Mouse (Mus musculus) MEL (cell line): ENCODE results near the gene Ikzf3. TPM values are rescaled to one million over a fixed set of nuclear protein-coding genes. Genes with fewer than 3 reads are reported as not detected.

ENCODE experiments used
- DNase-seq: peaks from one replicate; pipeline ENCODE4 v3.0.0; 2011; ENCODE audit warnings: low read depth, low spot score
- H3K27ac ChIP-seq: 2 replicates; pipeline ENCODE4 v1.5.1; 2012; ENCODE audit warnings: low read depth, mild to moderate bottlenecking, control low read depth, low read length, moderate library complexity; ENCODE audit not compliant: control insufficient read depth
- H3K27me3 ChIP-seq, 2 experiments: fragments of 150-350 bp in 1 of 2; sonication (generic) in 1 of 2; 2 replicates each; pipeline ENCODE4 v1.6.1; 2012; ENCODE audit warnings: low read length in 2 of 2, mild to moderate bottlenecking in 2 of 2, improper control_type of control experiment in 1 of 2, moderate library complexity in 1 of 2; ENCODE audit not compliant: insufficient read depth in 2 of 2, control insufficient read depth in 1 of 2
- H3K36me3 ChIP-seq, 2 experiments: 2 replicates each; pipeline ENCODE4 v1.6.1; 2012 to 2014; ENCODE audit warnings: low read length in 2 of 2, improper control_type of control experiment in 1 of 2, inconsistent platforms in 1 of 2, mild to moderate bottlenecking in 1 of 2; ENCODE audit not compliant: insufficient read depth in 2 of 2, control insufficient read depth in 1 of 2
- H3K4me1 ChIP-seq, 2 experiments: fragments of 150-350 bp in 1 of 2; sonication (generic) in 1 of 2; 2 replicates each; pipeline ENCODE4 v1.6.1; 2012; ENCODE audit warnings: low read length in 2 of 2, improper control_type of control experiment in 1 of 2, mild to moderate bottlenecking in 1 of 2; ENCODE audit not compliant: insufficient read depth in 2 of 2, control insufficient read depth in 1 of 2
- H3K4me3 ChIP-seq, 2 experiments: fragments of 150-350 bp in 1 of 2; sonication (generic) in 1 of 2; 2 replicates each; pipeline ENCODE4 v1.5.1; 2012; ENCODE audit warnings: low read depth in 2 of 2, low read length in 2 of 2, mild to moderate bottlenecking in 2 of 2, moderate library complexity in 2 of 2, control low read depth in 1 of 2, improper control_type of control experiment in 1 of 2; ENCODE audit not compliant: control insufficient read depth in 1 of 2, insufficient read depth in 1 of 2
- H3K79me2 ChIP-seq: 2 replicates; pipeline ENCODE4 v1.6.1; 2012; ENCODE audit warnings: mild to moderate bottlenecking, low read length, moderate library complexity; ENCODE audit not compliant: control insufficient read depth, poor library complexity, insufficient read depth
- H3K9ac ChIP-seq: 2 replicates; pipeline ENCODE4 v1.6.1; 2012; ENCODE audit warnings: low read depth, mild to moderate bottlenecking, control low read depth, low read length, moderate library complexity; ENCODE audit not compliant: control insufficient read depth, poor library complexity, severe bottlenecking
- H3K9me3 ChIP-seq: fragments of 150-350 bp; sonication (generic); replicated peaks from 2 replicates; pipeline ENCODE4 v1.6.1; 2012; ENCODE audit warnings: mild to moderate bottlenecking, low read length, improper control_type of control experiment, moderate library complexity; ENCODE audit not compliant: insufficient read depth
- CHD1 ChIP-seq: IDR thresholded peaks from 2 replicates; pipeline ENCODE4 v1.6.1; 2012; ENCODE audit warnings: low read depth, mild to moderate bottlenecking, inconsistent platforms, low read length, improper control_type of control experiment
- CTCF ChIP-seq, 3 experiments: IDR thresholded peaks in 2 of 3; conservative IDR thresholded peaks in 1 of 3; 2 replicates each; pipeline ENCODE4 v1.5.1; 2011 to 2012; ENCODE audit warnings: low read length in 3 of 3, low read depth in 2 of 3, mild to moderate bottlenecking in 2 of 3, improper control_type of control experiment in 1 of 3, inconsistent platforms in 1 of 3, mixed read lengths in 1 of 3, moderate library complexity in 1 of 3; ENCODE audit not compliant: control insufficient read depth in 1 of 3, insufficient read depth in 1 of 3, poor library complexity in 1 of 3, severe bottlenecking in 1 of 3
- ELF1 ChIP-seq: IDR thresholded peaks from 2 replicates; pipeline ENCODE4 v1.6.1; 2014; ENCODE audit warnings: low read depth, mild to moderate bottlenecking, inconsistent platforms, low read length, improper control_type of control experiment, moderate library complexity
- EP300 ChIP-seq, 2 experiments: IDR thresholded peaks; 2 replicates each; pipeline ENCODE4 v1.6.1; 2011; ENCODE audit warnings: improper control_type of control experiment in 2 of 2, low read length in 2 of 2, low read depth in 1 of 2, mild to moderate bottlenecking in 1 of 2
- GABPA ChIP-seq: IDR thresholded peaks from 2 replicates; pipeline ENCODE4 v1.6.1; 2012; ENCODE audit warnings: low read depth, mild to moderate bottlenecking, inconsistent platforms, low read length, improper control_type of control experiment, moderate library complexity
- HCFC1 ChIP-seq: IDR thresholded peaks from 2 replicates; pipeline ENCODE4 v1.6.1; 2012; ENCODE audit warnings: low read depth, mild to moderate bottlenecking, inconsistent platforms, low read length, improper control_type of control experiment, moderate library complexity
- JUND ChIP-seq: IDR thresholded peaks from 2 replicates; pipeline ENCODE4 v1.6.1; 2011; ENCODE audit warnings: low read depth, mild to moderate bottlenecking, improper control_type of control experiment, low read length
- MAX ChIP-seq: IDR thresholded peaks from 2 replicates; pipeline ENCODE4 v1.6.1; 2011; ENCODE audit warnings: low read length, improper control_type of control experiment
- MAZ ChIP-seq: IDR thresholded peaks from 2 replicates; pipeline ENCODE4 v1.6.1; 2012; ENCODE audit warnings: low read depth, mild to moderate bottlenecking, inconsistent platforms, low read length, improper control_type of control experiment
- MXI1 ChIP-seq: IDR thresholded peaks from 2 replicates; pipeline ENCODE4 v1.6.1; 2011; ENCODE audit warnings: mild to moderate bottlenecking, low read depth, low read length, improper control_type of control experiment
- NELFE ChIP-seq: IDR thresholded peaks from 2 replicates; pipeline ENCODE4 v1.6.1; 2011; ENCODE audit warnings: low read depth, low read length, improper control_type of control experiment
- NRF1 ChIP-seq: IDR thresholded peaks from 2 replicates; pipeline ENCODE4 v1.6.1; 2014; ENCODE audit warnings: low read depth, mild to moderate bottlenecking, inconsistent platforms, low read length, improper control_type of control experiment, moderate library complexity; ENCODE audit not compliant: poor library complexity, insufficient read depth, severe bottlenecking
- POLR2A ChIP-seq, 2 experiments: IDR thresholded peaks; 2 replicates each; pipeline ENCODE4 v1.6.1; 2011 to 2012; ENCODE audit warnings: low read length in 2 of 2, mild to moderate bottlenecking in 2 of 2, control low read depth in 1 of 2, improper control_type of control experiment in 1 of 2, low read depth in 1 of 2, moderate library complexity in 1 of 2; ENCODE audit not compliant: control insufficient read depth in 1 of 2, insufficient read depth in 1 of 2, poor library complexity in 1 of 2
- POLR2AphosphoS5 ChIP-seq: IDR thresholded peaks from 2 replicates; pipeline ENCODE4 v1.6.1; 2012; ENCODE audit warnings: low read depth, borderline replicate concordance, mild to moderate bottlenecking, inconsistent platforms, low read length, moderate library complexity, mixed read lengths
- RAD21 ChIP-seq: IDR thresholded peaks from 2 replicates; pipeline ENCODE4 v1.6.1; 2011; ENCODE audit warnings: mild to moderate bottlenecking, low read depth, low read length, improper control_type of control experiment
- RCOR1 ChIP-seq: IDR thresholded peaks from 2 replicates; pipeline ENCODE4 v1.6.1; 2012; ENCODE audit warnings: low read depth, mild to moderate bottlenecking, inconsistent platforms, low read length, improper control_type of control experiment
- SIN3A ChIP-seq: IDR thresholded peaks from 2 replicates; pipeline ENCODE4 v1.6.1; 2012; ENCODE audit warnings: low read length, improper control_type of control experiment, inconsistent platforms
- SMC3 ChIP-seq: IDR thresholded peaks from 2 replicates; pipeline ENCODE4 v1.6.1; 2011; ENCODE audit warnings: low read depth, low read length, improper control_type of control experiment
- TAL1 ChIP-seq: IDR thresholded peaks from 2 replicates; pipeline ENCODE4 v1.6.1; 2012; ENCODE audit warnings: mild to moderate bottlenecking, inconsistent platforms, low read length, moderate library complexity, mixed read lengths
- UBTF ChIP-seq: IDR thresholded peaks from 2 replicates; pipeline ENCODE4 v1.6.1; 2012; ENCODE audit warnings: low read depth, mild to moderate bottlenecking, inconsistent platforms, low read length, improper control_type of control experiment, moderate library complexity, borderline replicate concordance; ENCODE audit not compliant: insufficient read depth
- USF1 ChIP-seq: IDR thresholded peaks from 2 replicates; pipeline ENCODE4 v1.6.1; 2014; ENCODE audit warnings: low read depth, mild to moderate bottlenecking, inconsistent platforms, low read length, improper control_type of control experiment, moderate library complexity
- ZNF384 ChIP-seq: IDR thresholded peaks from 2 replicates; pipeline ENCODE4 v1.6.1; 2012; ENCODE audit warnings: low read depth, mild to moderate bottlenecking, inconsistent platforms, low read length, improper control_type of control experiment
- polyA plus RNA-seq, 2 experiments: library from polyadenylated mRNA; stranded (reverse) in 1 of 2; unstranded in 1 of 2; fragments of >175 nt in 1 of 2; fragments of >200 nt in 1 of 2; gene quantifications; 2 replicates each; pipeline versions ENCODE4 v1.2.1 to v1.2.4; 2012; ENCODE audit warnings: low replicate concordance in 2 of 2, low read depth in 1 of 2; ENCODE audit not compliant: insufficient read length in 2 of 2, insufficient read depth in 1 of 2, missing spikeins in 1 of 2
- total RNA-seq: library from RNA; depleted of rRNA; stranded (reverse); fragments of 300-350 nt; gene quantifications from 2 replicates; pipeline ENCODE4 v1.2.3, GENCODE M21; 2012

Ikzf3 gene
- total and polyA plus RNA-seq, 3 experiments, result 0.12 TPM; not detected in 2

GRCm38 (mm10) chr11:98542553-98542952 lies 3.3 kb downstream of the Ikzf3 start:
- no peaks in the 10 kb centered on the region for H3K9me3 ChIP-seq
- no peak overlapping the region for H3K9ac ChIP-seq

GRCm38 (mm10) chr11:98540319-98540718 lies 5.5 kb downstream of the Ikzf3 start:
- Histone ChIP-seq H3K9ac (no peak overlapping the region), H3K79me2 (no peaks in the 10 kb centered on the region), H3K9me3 (no peaks in the 10 kb centered on the region), H3K27ac (no peak overlapping the region), H3K36me3 (no peaks in the 10 kb centered on the region), H3K4me1 (no peaks in the 10 kb centered on the region), H3K4me3 (no peak overlapping the region), H3K27me3 (peaks cover 9 to 29% of the 10 kb centered on the region in 2 experiments)
- peak; percentile 31 for DNase-seq
- TF ChIP-seq MAZ (no peak), HCFC1 (no peak), SMC3 (peak; percentile 27; the same call in 1 of the 2 replicates), RAD21 (peak; percentile 31), CTCF (IDR thresholded peaks at IDR 0.05 in 2 of 3, conservative IDR thresholded peaks at IDR 0.05 in 1 of 3; ENCODE audit: control insufficient read depth in 1 of 3, insufficient read depth in 1 of 3, low read depth in 2 of 3, low read length in 3 of 3, poor library complexity in 1 of 3, severe bottlenecking in 1 of 3) (peak; percentile 30 to 43 (median 41); a peak in 5 of 6 replicates), ZNF384 (no peak)

More at GRCm38 (mm10) chr11:98542553-98542952, 3.3 kb downstream of the Ikzf3 start:
- no peaks in the 10 kb centered on the region for H3K4me1 ChIP-seq
- no peak overlapping the region for H3K4me3 ChIP-seq
- TF ChIP-seq USF1, result no peak
- no peak for TF ChIP-seq GABPA
- no peaks in the 10 kb centered on the region for H3K79me2 ChIP-seq
- no peak for DNase-seq
- no peak overlapping the region for H3K27ac ChIP-seq
- H3K27me3 ChIP-seq, result peaks cover 7 to 18% of the 10 kb centered on the region in 2 experiments
- no peaks in the 10 kb centered on the region for H3K36me3 ChIP-seq

- TF ChIP-seq SIN3A, result no peak
- TF ChIP-seq JUND, result no peak
- no peak for TF ChIP-seq UBTF
- no peak for TF ChIP-seq ELF1
- no peak for TF ChIP-seq MXI1
- no peak for TF ChIP-seq CHD1
- no peak for TF ChIP-seq POLR2A (IDR thresholded peaks at IDR 0.05; ENCODE audit: control insufficient read depth in 1 of 2, insufficient read depth in 1 of 2, low read depth in 1 of 2, low read length in 2 of 2, poor library complexity in 1 of 2)
- no peak for TF ChIP-seq USF1
- TF ChIP-seq CTCF (IDR thresholded peaks at IDR 0.05 in 2 of 3, conservative IDR thresholded peaks at IDR 0.05 in 1 of 3; ENCODE audit: control insufficient read depth in 1 of 3, insufficient read depth in 1 of 3, low read depth in 2 of 3, low read length in 3 of 3, poor library complexity in 1 of 3, severe bottlenecking in 1 of 3), result no peak
- no peak for TF ChIP-seq POLR2AphosphoS5
- no peak for TF ChIP-seq MAZ
- no peak for TF ChIP-seq RCOR1
- TF ChIP-seq EP300 (IDR thresholded peaks at IDR 0.05; ENCODE audit: low read depth in 1 of 2, low read length in 2 of 2), result no peak
- no peak for TF ChIP-seq RAD21
- no peak for TF ChIP-seq MAX
- no peak for TF ChIP-seq NELFE
- TF ChIP-seq TAL1, result no peak
- no peak for TF ChIP-seq NRF1
- TF ChIP-seq, all 39 proteins: peak for 0
- no peaks in the 10 kb centered on the region for H3K36me3 ChIP-seq
- peaks cover 18 to 32% of the 10 kb centered on the region in 2 experiments for H3K27me3 ChIP-seq
- no peak overlapping the region for H3K4me3 ChIP-seq
- H3K27ac ChIP-seq, result no peak overlapping the region
- no peak overlapping the region for H3K9ac ChIP-seq
- no peak for DNase-seq
- no peaks in the 10 kb centered on the region for H3K9me3 ChIP-seq
- H3K4me1 ChIP-seq, result no peaks in the 10 kb centered on the region
- H3K79me2 ChIP-seq, result no peaks in the 10 kb centered on the region
These were observed 8.3 kb downstream of the Ikzf3 start for GRCm38 (mm10) chr11:98537480-98538034.
